Mouse (Mus musculus) stomach, embryonic 15.5 days (tissue): ENCODE data around the gene Stoml2. TPM values are rescaled to one million over a fixed set of nuclear protein-coding genes. Genes with fewer than 3 reads are reported as not detected.

Experiments used
- ATAC-seq: fragments of 200-750 bp; cut with Nextera tagmentation; 2 replicates; pipeline ENCODE4 v1.8.0; 2017; ENCODE audit warnings: low read depth, moderate number of reproducible peaks, moderate TSS enrichment; ENCODE audit not compliant: insufficient read depth, low FRiP score
- H3K27ac ChIP-seq: fragments of 300-500 bp; sonication (generic); 2 replicates; pipeline ENCODE4 v1.5.1; 2015; ENCODE audit warnings: mild to moderate bottlenecking, inconsistent platforms
- H3K27me3 ChIP-seq: fragments of 300-500 bp; sonication (generic); replicated peaks from 2 replicates; pipeline ENCODE4 v1.6.1; 2015; ENCODE audit warnings: inconsistent platforms
- H3K36me3 ChIP-seq: fragments of 300-500 bp; sonication (generic); 2 replicates; pipeline ENCODE4 v1.6.1; 2015; ENCODE audit warnings: inconsistent platforms
- H3K4me1 ChIP-seq: fragments of 300-500 bp; sonication (generic); 2 replicates; pipeline ENCODE4 v1.6.1; 2015; ENCODE audit warnings: inconsistent platforms
- H3K4me2 ChIP-seq: fragments of 300-500 bp; sonication (generic); 2 replicates; pipeline ENCODE4 v1.6.1; 2015; ENCODE audit warnings: mild to moderate bottlenecking, inconsistent platforms
- H3K4me3 ChIP-seq: fragments of 300-500 bp; sonication (generic); replicated peaks from 2 replicates; pipeline ENCODE4 v1.5.1; 2015; ENCODE audit warnings: inconsistent platforms
- H3K9ac ChIP-seq: fragments of 300-500 bp; sonication (generic); 2 replicates; pipeline ENCODE4 v1.6.1; 2015; ENCODE audit warnings: inconsistent platforms
- H3K9me3 ChIP-seq: fragments of 300-500 bp; sonication (generic); 2 replicates; pipeline ENCODE4 v1.6.1; 2016; ENCODE audit warnings: inconsistent platforms
- WGBS: fragments of 180-500 bp; shearing (Covaris S2); methylation state at CpG from one replicate; pipeline ENCODE4 v1.1.7; 2015; 5-methylcytosine and 5-hydroxymethylcytosine counted together
- polyA plus RNA-seq: library from polyadenylated mRNA; unstranded; fragments of >200 nt; fragmentation: Nextera tagmentation; extraction: Ambion mirVana; gene quantifications from 2 replicates; pipeline ENCODE4 v1.2.1, GENCODE M21; 2015

Gene Stoml2
- polyA plus RNA-seq, 1 experiment from 2014 or later, result 303 TPM

DNA sequence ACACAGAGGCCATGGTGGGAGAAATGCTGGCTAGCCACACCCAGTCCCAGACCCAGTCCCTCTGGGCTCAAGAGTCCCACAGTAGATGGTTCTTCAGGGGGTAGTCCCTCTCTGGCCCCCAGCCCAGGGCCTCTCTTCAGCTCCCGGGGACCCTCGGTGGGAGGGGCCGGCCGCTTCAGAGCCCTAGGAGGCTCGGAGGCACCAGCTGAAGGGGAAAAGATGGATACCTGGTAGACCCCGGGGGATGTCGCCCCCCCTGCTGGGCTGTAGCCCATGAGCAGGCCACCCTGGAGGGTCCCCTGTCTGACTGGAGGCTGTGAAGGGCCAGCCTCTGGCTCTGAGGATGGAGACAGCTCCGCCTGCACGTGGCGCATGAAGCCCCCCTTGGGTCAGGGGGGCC is 4.8 kb upstream of the Stoml2 start:
- Histone ChIP-seq H3K27me3 (no peaks in the 10 kb centered on the region), H3K36me3 (peaks cover 13% of the 10 kb centered on the region; the same call in 1 of the 2 replicates), H3K9me3 (no peaks in the 10 kb centered on the region), H3K4me1 (peaks cover 16% of the 10 kb centered on the region), H3K4me3 (no peak overlapping the region), H3K9ac (no peak overlapping the region), H3K4me2 (no peak overlapping the region), H3K27ac (no peak overlapping the region)
- 82% methylated on average over 10 of the region's 10 CpGs for WGBS
- ATAC-seq, result no peak

- ATAC-seq, result no peak
- peaks cover 16% of the 10 kb centered on the region for H3K4me1 ChIP-seq
- H3K27me3 ChIP-seq, result no peaks in the 10 kb centered on the region
- H3K9ac ChIP-seq, result no peak overlapping the region
- 87% methylated on average over 6 of the region's 6 CpGs for WGBS
- no peak overlapping the region for H3K4me3 ChIP-seq
- H3K9me3 ChIP-seq, result no peaks in the 10 kb centered on the region
- no peak overlapping the region for H3K27ac ChIP-seq
- H3K4me2 ChIP-seq, result no peak overlapping the region
- peaks cover 13% of the 10 kb centered on the region; the same call in 1 of the 2 replicates for H3K36me3 ChIP-seq
Observed at GRCm38 (mm10) chr4:43035851-43036250, 4.3 kb upstream of the Stoml2 start.

GRCm38 (mm10) chr4:43033481-43033880 is 2.0 kb upstream of the Stoml2 start:
- WGBS, result 81% methylated on average over 14 of the region's 14 CpGs
- Histone ChIP-seq H3K9ac (no peak overlapping the region), H3K27ac (no peak overlapping the region), H3K4me3 (no peak overlapping the region), H3K4me2 (no peak overlapping the region), H3K4me1 (peaks cover 14% of the 10 kb centered on the region), H3K27me3 (no peaks in the 10 kb centered on the region), H3K9me3 (no peaks in the 10 kb centered on the region), H3K36me3 (peaks cover 27% of the 10 kb centered on the region)
- ATAC-seq, result no peak

- no peak overlapping the region for H3K4me3 ChIP-seq
- H3K36me3 ChIP-seq, result peaks cover 35% of the 10 kb centered on the region
- no peak overlapping the region for H3K27ac ChIP-seq
- H3K9ac ChIP-seq, result no peak overlapping the region
- no peak overlapping the region for H3K4me2 ChIP-seq
- H3K4me1 ChIP-seq, result peaks cover 14% of the 10 kb centered on the region
- no peaks in the 10 kb centered on the region for H3K27me3 ChIP-seq
- H3K9me3 ChIP-seq, result no peaks in the 10 kb centered on the region
- 100% methylated on average over 1 of the region's 1 CpGs for WGBS
- ATAC-seq, result no peak
Observed at GRCm38 (mm10) chr4:43032501-43032900, 991 bp upstream of the Stoml2 start.

DNA sequence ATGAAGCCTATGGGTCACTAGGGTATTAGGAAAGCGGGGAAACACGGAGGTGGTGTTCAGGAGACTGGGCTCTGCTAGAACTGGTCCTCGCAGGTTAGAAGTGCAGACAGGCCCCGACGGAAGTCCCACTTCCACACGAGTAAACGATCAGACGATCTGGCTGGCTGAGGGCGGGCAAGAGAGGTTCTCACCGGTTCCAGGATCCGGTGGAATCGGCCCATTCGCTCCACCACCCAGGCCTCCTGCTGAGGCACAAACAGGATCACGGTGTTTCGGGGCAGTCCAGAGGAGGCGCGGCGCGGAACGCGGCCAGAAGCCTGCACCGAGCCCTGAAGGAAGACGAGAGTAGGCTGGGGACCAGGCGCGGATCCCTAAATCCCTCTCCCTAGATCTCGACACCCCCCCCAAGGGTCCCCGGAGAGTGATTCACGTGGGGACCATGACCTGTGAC is 705 bp downstream of the Stoml2 start:
- 1% methylated on average over 28 of the region's 28 CpGs for WGBS
- Histone ChIP-seq H3K4me3 (peak overlapping the region; percentile 71), H3K9me3 (no peaks in the 10 kb centered on the region), H3K36me3 (peaks cover 38% of the 10 kb centered on the region), H3K4me1 (peaks cover 14% of the 10 kb centered on the region), H3K9ac (peak overlapping the region; percentile 89), H3K27me3 (no peaks in the 10 kb centered on the region), H3K27ac (peak overlapping the region; percentile 82), H3K4me2 (peak overlapping the region; percentile 78)
- ATAC-seq, result peak; percentile 55

- no peak for ATAC-seq
- peaks cover 14% of the 10 kb centered on the region for H3K4me1 ChIP-seq
- H3K27me3 ChIP-seq, result no peaks in the 10 kb centered on the region
- H3K9me3 ChIP-seq, result no peaks in the 10 kb centered on the region
- H3K27ac ChIP-seq, result peak overlapping the region; percentile 82
- peaks cover 38% of the 10 kb centered on the region for H3K36me3 ChIP-seq
- 69% methylated on average over 9 of the region's 9 CpGs for WGBS
- H3K4me2 ChIP-seq, result peak overlapping the region; percentile 78
- peak overlapping the region; percentile 89 for H3K9ac ChIP-seq
- H3K4me3 ChIP-seq, result peak overlapping the region; percentile 71
Observed at GRCm38 (mm10) chr4:43030352-43030751, 1.2 kb downstream of the Stoml2 start.

DNA sequence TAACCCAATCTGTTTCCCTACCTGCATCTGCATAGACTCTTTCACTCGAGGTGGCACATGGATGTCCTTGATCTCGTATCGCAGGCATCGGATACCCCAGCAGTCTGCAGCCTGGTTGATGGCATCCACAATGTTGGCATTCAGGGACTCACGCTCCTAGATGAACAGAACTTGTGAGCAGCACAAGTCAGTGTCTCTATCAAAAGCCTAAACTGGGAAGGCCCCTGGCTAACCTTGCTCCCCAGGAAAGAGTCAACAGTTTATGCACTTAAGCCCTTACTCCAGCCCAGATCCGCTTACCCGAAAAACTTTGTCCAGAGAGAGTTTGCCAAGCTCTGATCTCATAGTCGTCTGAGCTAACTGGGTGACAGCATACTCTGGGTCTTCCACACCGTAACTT is 1.8 kb downstream of the Stoml2 start:
- H3K9me3 ChIP-seq, result no peaks in the 10 kb centered on the region
- no peaks in the 10 kb centered on the region for H3K27me3 ChIP-seq
- 89% methylated on average over 9 of the region's 9 CpGs for WGBS
- H3K4me1 ChIP-seq, result peaks cover 16% of the 10 kb centered on the region
- peaks cover 38% of the 10 kb centered on the region for H3K36me3 ChIP-seq
- H3K4me2 ChIP-seq, result no peak overlapping the region; the same call in 1 of the 2 replicates
- H3K9ac ChIP-seq, result no peak overlapping the region
- ATAC-seq, result no peak
- H3K4me3 ChIP-seq, result no peak overlapping the region
- H3K27ac ChIP-seq, result no peak overlapping the region

DNA sequence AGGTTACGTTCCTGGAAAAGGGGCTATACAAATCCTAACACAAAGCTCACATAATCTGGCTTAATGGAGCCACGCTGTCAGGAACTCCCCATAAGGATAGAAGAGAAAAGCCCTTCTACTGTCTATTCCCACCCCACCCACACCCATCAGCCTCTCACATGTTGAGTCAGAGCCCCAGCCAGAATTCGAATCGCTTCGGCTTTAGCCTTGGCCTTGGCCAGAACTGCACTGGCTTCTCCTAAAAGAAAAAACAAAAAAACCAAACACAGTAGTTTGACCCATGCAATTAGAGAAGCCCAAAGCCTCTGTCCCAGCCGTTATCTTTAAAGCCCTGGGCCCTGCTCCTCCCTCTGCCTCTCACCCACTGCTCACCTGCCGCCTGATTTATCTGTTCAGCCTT is 2.4 kb downstream of the Stoml2 start:
- H3K27me3 ChIP-seq, result no peaks in the 10 kb centered on the region
- H3K4me1 ChIP-seq, result peaks cover 21% of the 10 kb centered on the region
- ATAC-seq, result no peak
- no peak overlapping the region for H3K9ac ChIP-seq
- no peak overlapping the region for H3K4me3 ChIP-seq
- 94% methylated on average over 7 of the region's 7 CpGs for WGBS
- no peak overlapping the region for H3K4me2 ChIP-seq
- no peak overlapping the region for H3K27ac ChIP-seq
- no peaks in the 10 kb centered on the region for H3K9me3 ChIP-seq
- H3K36me3 ChIP-seq, result peaks cover 38% of the 10 kb centered on the region

GRCm38 (mm10) chr4:43025084-43025960 is 6.2 kb downstream of the Stoml2 start, which contains the start of gene Pigo:
TSS of gene Pigo (minus strand) at chr4:43025819.
- Histone ChIP-seq H3K9ac (peak within 1 kb of the TSS; percentile 51), H3K27ac (peak within 1 kb of the TSS; percentile 92), H3K27me3 (no peaks in the 10 kb centered on the region), H3K4me1 (peaks cover 12% of the 10 kb centered on the region), H3K4me2 (peak within 1 kb of the TSS; percentile 70), H3K4me3 (peak within 1 kb of the TSS; percentile 64), H3K36me3 (peaks cover 32% of the 10 kb centered on the region), H3K9me3 (no peaks in the 10 kb centered on the region)
- ATAC-seq, result peak; percentile 93
- 5% methylated on average over 42 of the region's 42 CpGs for WGBS

DNA sequence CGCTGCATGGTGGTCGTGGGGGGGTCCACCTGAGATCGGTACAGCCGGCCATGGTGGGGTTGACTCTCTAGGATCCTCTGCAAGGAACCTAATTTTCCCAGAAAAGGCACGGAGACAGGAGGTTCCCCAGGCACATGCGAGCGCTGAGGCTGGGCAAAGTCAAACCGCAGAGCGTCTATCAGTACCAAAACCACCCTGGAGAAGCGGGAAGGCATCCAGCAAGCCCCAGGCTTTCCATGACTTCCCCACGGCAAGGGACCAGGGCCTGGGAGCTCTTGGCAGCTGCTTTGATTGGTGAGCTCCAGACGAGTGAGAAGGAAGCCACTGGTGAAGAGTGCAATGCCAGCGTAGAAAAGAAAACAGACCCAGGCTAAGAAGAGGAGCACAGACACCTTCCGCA is 6.8 kb downstream of the Stoml2 start:
- no peaks in the 10 kb centered on the region for H3K27me3 ChIP-seq
- H3K9ac ChIP-seq, result peak overlapping the region; percentile 47; the same call in 1 of the 2 replicates
- H3K4me1 ChIP-seq, result peaks cover 8% of the 10 kb centered on the region
- peak overlapping the region; percentile 92; the same call in 1 of the 2 replicates for H3K27ac ChIP-seq
- H3K4me3 ChIP-seq, result peak overlapping the region; percentile 64
- no peaks in the 10 kb centered on the region for H3K9me3 ChIP-seq
- ATAC-seq, result no peak
- whole genome bisulfite sequencing, result 77% methylated on average over 14 of the region's 14 CpGs
- H3K36me3 ChIP-seq, result peaks cover 32% of the 10 kb centered on the region
- H3K4me2 ChIP-seq, result peak overlapping the region; percentile 70

GRCm38 (mm10) chr4:43021341-43021740 is 10.2 kb downstream of the Stoml2 start:
- Histone ChIP-seq H3K4me2 (no peak overlapping the region), H3K4me3 (no peak overlapping the region), H3K27me3 (no peaks in the 10 kb centered on the region), H3K36me3 (peaks cover 27% of the 10 kb centered on the region), H3K4me1 (peaks cover 8% of the 10 kb centered on the region), H3K27ac (no peak overlapping the region), H3K9me3 (no peaks in the 10 kb centered on the region), H3K9ac (no peak overlapping the region)
- ATAC-seq, result no peak
- WGBS, result 77% methylated on average over 17 of the region's 17 CpGs

- no peak for ATAC-seq
- no peaks in the 10 kb centered on the region for H3K27me3 ChIP-seq
- H3K9ac ChIP-seq, result no peak overlapping the region
- H3K4me3 ChIP-seq, result no peak overlapping the region
- 84% methylated on average over 16 of the region's 16 CpGs for WGBS
- peaks cover 27% of the 10 kb centered on the region for H3K36me3 ChIP-seq
- peaks cover 8% of the 10 kb centered on the region for H3K4me1 ChIP-seq
- no peak overlapping the region for H3K4me2 ChIP-seq
- no peaks in the 10 kb centered on the region for H3K9me3 ChIP-seq
- H3K27ac ChIP-seq, result no peak overlapping the region
Observed at GRCm38 (mm10) chr4:43020876-43021275, 10.6 kb downstream of the Stoml2 start.
